Mouse (Mus musculus) heart, embryonic 12.5 days (tissue): ENCODE results near the gene Slc8a1. TPM values are rescaled to one million over a fixed set of nuclear protein-coding genes. Genes with fewer than 3 reads are reported as not detected.

ENCODE experiments used
- ATAC-seq: fragments of 200-750 bp; cut with Nextera tagmentation; 2 replicates; pipeline ENCODE4 v1.8.0; 2017; ENCODE audit warnings: moderate TSS enrichment, moderate library complexity; ENCODE audit not compliant: insufficient number of reproducible peaks, low FRiP score
- H3K27ac ChIP-seq: fragments of 300-500 bp; sonication (generic); 2 replicates; pipeline ENCODE4 v1.5.1; 2016; ENCODE audit warnings: mild to moderate bottlenecking, moderate library complexity; ENCODE audit not compliant: poor library complexity, severe bottlenecking
- H3K27me3 ChIP-seq: fragments of 300-500 bp; sonication (generic); replicated peaks from 2 replicates; pipeline ENCODE4 v1.6.1; 2016; ENCODE audit warnings: mild to moderate bottlenecking, moderate library complexity
- H3K36me3 ChIP-seq: fragments of 300-500 bp; sonication (generic); 2 replicates; pipeline ENCODE4 v1.6.1; 2016; ENCODE audit warnings: mild to moderate bottlenecking, moderate library complexity
- H3K4me1 ChIP-seq: fragments of 300-500 bp; sonication (generic); replicated peaks from 2 replicates; pipeline ENCODE4 v1.6.1; 2016; ENCODE audit warnings: mild to moderate bottlenecking
- H3K4me2 ChIP-seq: fragments of 300-500 bp; sonication (generic); 2 replicates; pipeline ENCODE4 v1.6.1; 2016; ENCODE audit warnings: mild to moderate bottlenecking, moderate library complexity
- H3K4me3 ChIP-seq: fragments of 300-500 bp; sonication (generic); 2 replicates; pipeline ENCODE4 v1.5.1; 2016; ENCODE audit warnings: mild to moderate bottlenecking
- H3K9ac ChIP-seq: fragments of 300-500 bp; sonication (generic); 2 replicates; pipeline ENCODE4 v1.6.1; 2016; ENCODE audit warnings: mild to moderate bottlenecking, moderate library complexity
- H3K9me3 ChIP-seq: fragments of 300-500 bp; sonication (generic); replicated peaks from 2 replicates; pipeline ENCODE4 v1.6.1; 2016; ENCODE audit warnings: mild to moderate bottlenecking, moderate library complexity
- WGBS: fragments of 180-500 bp; shearing (Covaris S2); methylation state at CpG from one replicate; pipeline ENCODE4 v1.1.7; 2016; 5-methylcytosine and 5-hydroxymethylcytosine counted together
- polyA plus RNA-seq: library from polyadenylated mRNA; unstranded; fragments of >200 nt; fragmentation: Nextera tagmentation; extraction: Ambion mirVana; gene quantifications from 2 replicates; pipeline ENCODE4 v1.2.1, GENCODE M21; 2016

Gene Slc8a1
- polyA plus RNA-seq, 1 experiment from 2014 or later: 100 TPM

DNA sequence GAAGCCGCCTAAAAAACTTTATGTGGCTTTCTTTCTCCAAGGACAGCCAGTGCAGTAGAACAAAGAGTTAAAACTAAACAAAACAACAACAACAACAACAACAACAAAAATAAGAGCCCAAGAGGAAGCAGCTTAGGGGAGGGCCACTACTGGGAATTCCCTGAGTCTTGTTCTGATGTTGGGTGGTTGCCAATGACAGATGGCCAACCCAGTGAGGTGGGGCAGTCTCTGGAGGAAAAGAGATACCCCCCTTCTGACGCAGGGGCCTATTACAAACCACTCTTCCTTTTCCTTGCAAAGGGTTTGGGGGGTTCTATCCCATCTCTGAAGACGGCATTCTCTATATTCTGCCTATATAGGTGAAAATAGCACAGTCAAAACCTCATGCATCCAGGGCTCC lies 347.4 kb downstream of the Slc8a1 start:
- H3K9me3 ChIP-seq: no peaks in the 10 kb centered on the region
- no peak overlapping the region for H3K27ac ChIP-seq
- no peak for ATAC-seq
- no peak overlapping the region for H3K9ac ChIP-seq
- H3K4me3 ChIP-seq: no peak overlapping the region
- H3K36me3 ChIP-seq: peaks cover 40% of the 10 kb centered on the region
- H3K4me1 ChIP-seq: peaks cover 12% of the 10 kb centered on the region
- no peak overlapping the region for H3K4me2 ChIP-seq
- 83% methylated on average over 3 of the region's 3 CpGs for WGBS
- H3K27me3 ChIP-seq: no peaks in the 10 kb centered on the region

DNA sequence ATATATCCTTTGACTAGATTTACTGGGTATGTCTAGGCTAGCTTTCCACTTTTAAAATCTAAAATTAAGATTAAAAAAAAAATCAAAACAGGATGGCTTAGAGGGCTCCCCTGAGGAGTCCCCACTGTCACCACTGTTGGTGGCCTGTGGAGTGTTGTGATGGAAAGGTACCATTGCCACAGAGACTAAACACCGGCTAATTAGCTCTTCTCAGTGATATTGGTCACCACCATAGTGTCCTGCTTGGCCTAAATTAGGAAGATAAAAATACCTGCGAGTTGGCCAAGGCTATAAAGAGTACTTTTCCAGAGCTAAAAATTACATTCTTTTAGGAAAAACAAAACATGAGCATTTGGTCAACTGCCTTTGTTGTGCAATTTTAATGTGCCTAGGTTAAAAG lies 352.1 kb downstream of the Slc8a1 start:
- Histone ChIP-seq H3K4me1 (peaks cover 7% of the 10 kb centered on the region), H3K4me2 (no peak overlapping the region), H3K27me3 (no peaks in the 10 kb centered on the region), H3K27ac (no peak overlapping the region), H3K9me3 (no peaks in the 10 kb centered on the region), H3K36me3 (peaks cover 45% of the 10 kb centered on the region), H3K9ac (no peak overlapping the region), H3K4me3 (no peak overlapping the region)
- ATAC-seq: no peak
- WGBS: 73% methylated on average over 2 of the region's 2 CpGs

- Histone ChIP-seq H3K27me3 (no peaks in the 10 kb centered on the region), H3K36me3 (peaks cover 42% of the 10 kb centered on the region), H3K9me3 (no peaks in the 10 kb centered on the region), H3K27ac (no peak overlapping the region), H3K4me2 (no peak overlapping the region), H3K9ac (no peak overlapping the region), H3K4me1 (peaks cover 7% of the 10 kb centered on the region), H3K4me3 (no peak overlapping the region)
- no peak for ATAC-seq
- WGBS: 74% methylated on average over 5 of the region's 5 CpGs
These were observed 352.7 kb downstream of the Slc8a1 start for GRCm38 (mm10) chr17:81385476-81385875.

DNA sequence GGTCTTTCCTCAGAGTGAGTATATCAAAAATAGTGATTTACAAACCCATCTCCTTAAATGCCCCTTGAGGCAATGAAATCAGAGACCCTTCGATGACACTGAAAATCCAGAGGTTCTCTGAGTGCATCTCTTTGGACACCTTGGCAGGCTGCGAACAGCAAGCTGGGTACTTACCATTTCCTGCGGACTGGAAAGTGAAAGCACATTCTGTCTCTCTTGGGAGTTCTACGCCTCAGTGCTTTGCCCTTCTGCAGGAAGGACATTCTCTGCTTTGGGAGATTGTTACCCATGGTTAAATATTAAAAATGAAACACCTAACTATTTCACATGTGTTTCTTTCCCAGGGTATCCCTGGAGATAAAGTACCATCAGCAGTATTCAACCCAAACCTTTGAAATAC lies 354.7 kb downstream of the Slc8a1 start:
- Histone ChIP-seq H3K4me1 (no peaks in the 10 kb centered on the region), H3K27me3 (no peaks in the 10 kb centered on the region), H3K36me3 (peaks cover 31% of the 10 kb centered on the region), H3K27ac (no peak overlapping the region), H3K4me2 (no peak overlapping the region), H3K9me3 (no peaks in the 10 kb centered on the region), H3K4me3 (no peak overlapping the region), H3K9ac (no peak overlapping the region)
- no peak for ATAC-seq
- 84% methylated on average over 4 of the region's 4 CpGs for WGBS

DNA sequence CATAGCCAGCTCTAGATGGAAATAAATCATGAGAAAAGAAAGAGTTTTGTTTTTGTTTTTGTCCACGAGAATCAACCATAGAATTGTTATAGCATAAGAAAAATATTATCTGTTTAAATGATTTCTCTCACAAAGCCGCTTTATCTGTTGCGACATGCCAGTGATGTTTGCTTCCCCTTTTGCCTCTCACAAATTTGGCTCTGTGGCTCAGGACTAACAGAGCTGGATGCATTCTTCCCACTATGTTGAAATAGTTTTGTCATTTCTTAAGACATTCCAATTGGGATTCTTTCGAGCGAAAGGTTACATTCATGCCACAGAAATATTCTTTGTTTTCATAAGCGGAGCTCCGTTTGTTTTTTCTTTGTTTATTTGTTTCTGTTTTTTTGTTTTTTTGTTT lies 359.7 kb downstream of the Slc8a1 start:
- ATAC-seq: no peak
- H3K4me3 ChIP-seq: no peak overlapping the region
- H3K36me3 ChIP-seq: 0 out of 2 replicates have a peak, but pooled peaks cover 7% of the 10 kb centered on the region
- 82% methylated on average over 7 of the region's 7 CpGs for WGBS
- H3K4me1 ChIP-seq: no peaks in the 10 kb centered on the region
- no peak overlapping the region for H3K27ac ChIP-seq
- H3K4me2 ChIP-seq: no peak overlapping the region
- H3K9ac ChIP-seq: no peak overlapping the region
- no peaks in the 10 kb centered on the region for H3K27me3 ChIP-seq
- H3K9me3 ChIP-seq: no peaks in the 10 kb centered on the region

GRCm38 (mm10) chr17:81377757-81378299 lies 360.3 kb downstream of the Slc8a1 start:
- no peaks in the 10 kb centered on the region for H3K4me1 ChIP-seq
- H3K27me3 ChIP-seq: no peaks in the 10 kb centered on the region
- no peak overlapping the region for H3K9ac ChIP-seq
- 0 out of 2 replicates have a peak, but pooled peaks cover 4% of the 10 kb centered on the region for H3K36me3 ChIP-seq
- no peak overlapping the region for H3K4me3 ChIP-seq
- 50% methylated on average over 5 of the region's 5 CpGs for WGBS
- ATAC-seq: no peak
- H3K9me3 ChIP-seq: no peaks in the 10 kb centered on the region
- H3K27ac ChIP-seq: no peak overlapping the region
- no peak overlapping the region for H3K4me2 ChIP-seq

- H3K27me3 ChIP-seq: no peaks in the 10 kb centered on the region
- no peak overlapping the region for H3K27ac ChIP-seq
- WGBS: 63% methylated on average over 1 of the region's 1 CpGs
- 0 out of 2 replicates have a peak, but pooled peaks cover 4% of the 10 kb centered on the region for H3K36me3 ChIP-seq
- H3K9me3 ChIP-seq: no peaks in the 10 kb centered on the region
- no peak for ATAC-seq
- H3K4me3 ChIP-seq: no peak overlapping the region
- H3K4me1 ChIP-seq: no peaks in the 10 kb centered on the region; the same call in 1 of the 2 replicates
- H3K4me2 ChIP-seq: no peak overlapping the region
- no peak overlapping the region for H3K9ac ChIP-seq
These were observed 361.0 kb downstream of the Slc8a1 start for GRCm38 (mm10) chr17:81377195-81377594.

DNA sequence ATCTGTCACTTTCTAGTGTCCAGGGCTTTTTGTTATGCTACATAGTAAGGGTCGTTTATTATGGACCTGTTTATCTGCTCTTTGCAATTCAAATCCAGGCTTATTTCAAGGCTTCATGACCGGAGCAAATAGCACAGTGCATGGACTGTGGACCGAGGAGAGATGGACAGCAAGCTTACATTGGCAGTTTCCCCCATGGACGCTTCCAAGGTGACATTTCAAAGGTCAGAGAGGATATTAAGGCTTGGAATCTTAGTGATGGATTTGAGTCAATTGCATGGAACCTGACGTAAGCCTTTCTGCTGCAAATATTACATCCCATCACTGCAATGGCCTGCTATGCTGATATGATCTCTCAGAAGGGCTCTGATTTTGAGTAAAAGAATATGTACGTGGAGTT lies 362.3 kb downstream of the Slc8a1 start:
- H3K4me1 ChIP-seq: no peaks in the 10 kb centered on the region; the same call in 1 of the 2 replicates
- no peaks in the 10 kb centered on the region for H3K9me3 ChIP-seq
- H3K4me2 ChIP-seq: no peak overlapping the region
- no peak overlapping the region for H3K9ac ChIP-seq
- 0 out of 2 replicates have a peak, but pooled peaks cover 4% of the 10 kb centered on the region for H3K36me3 ChIP-seq
- no peak overlapping the region for H3K4me3 ChIP-seq
- H3K27ac ChIP-seq: peak overlapping the region; percentile 7; the same call in 1 of the 2 replicates
- ATAC-seq: no peak
- 78% methylated on average over 6 of the region's 6 CpGs for WGBS
- no peaks in the 10 kb centered on the region for H3K27me3 ChIP-seq

- no peaks in the 10 kb centered on the region for H3K9me3 ChIP-seq
- no peaks in the 10 kb centered on the region for H3K36me3 ChIP-seq
- 79% methylated on average over 2 of the region's 2 CpGs for WGBS
- H3K27me3 ChIP-seq: no peaks in the 10 kb centered on the region
- no peak for ATAC-seq
- no peak overlapping the region for H3K4me3 ChIP-seq
- no peak overlapping the region for H3K4me2 ChIP-seq
- H3K27ac ChIP-seq: no peak overlapping the region
- H3K9ac ChIP-seq: no peak overlapping the region
- H3K4me1 ChIP-seq: no peaks in the 10 kb centered on the region; the same call in 1 of the 2 replicates
These were observed 369.1 kb downstream of the Slc8a1 start for GRCm38 (mm10) chr17:81369036-81369435.

DNA sequence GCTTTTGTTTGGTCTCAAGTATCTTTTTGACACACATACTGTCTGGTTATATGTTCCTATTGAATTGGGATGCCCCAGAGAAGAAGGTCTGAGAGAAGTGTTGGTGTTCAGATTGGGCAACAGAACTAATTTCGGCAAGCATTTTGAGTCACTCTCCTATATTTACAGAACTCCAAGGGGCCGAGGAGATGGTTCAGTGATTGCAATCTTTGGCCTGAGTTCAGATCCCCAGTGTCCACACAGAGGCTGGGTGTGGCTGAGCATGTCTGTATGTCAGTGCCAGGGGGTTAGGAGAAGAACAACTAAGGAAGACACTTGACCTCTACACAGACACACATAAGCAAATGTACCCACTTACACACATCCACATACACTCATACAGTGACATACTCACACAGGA lies 369.7 kb downstream of the Slc8a1 start:
- Histone ChIP-seq H3K4me1 (no peaks in the 10 kb centered on the region; the same call in 1 of the 2 replicates), H3K9ac (no peak overlapping the region), H3K27ac (no peak overlapping the region), H3K27me3 (no peaks in the 10 kb centered on the region), H3K4me3 (no peak overlapping the region), H3K9me3 (no peaks in the 10 kb centered on the region), H3K36me3 (no peaks in the 10 kb centered on the region), H3K4me2 (no peak overlapping the region)
- WGBS: 69% methylated on average over 2 of the region's 2 CpGs
- ATAC-seq: no peak

- Histone ChIP-seq H3K27ac (no peak overlapping the region), H3K4me1 (no peaks in the 10 kb centered on the region), H3K4me2 (no peak overlapping the region), H3K36me3 (no peaks in the 10 kb centered on the region), H3K27me3 (no peaks in the 10 kb centered on the region), H3K9ac (no peak overlapping the region), H3K9me3 (no peaks in the 10 kb centered on the region), H3K4me3 (no peak overlapping the region)
- WGBS: 92% methylated on average over 2 of the region's 2 CpGs
- ATAC-seq: no peak
These were observed 374.8 kb downstream of the Slc8a1 start for GRCm38 (mm10) chr17:81363368-81363767.

DNA sequence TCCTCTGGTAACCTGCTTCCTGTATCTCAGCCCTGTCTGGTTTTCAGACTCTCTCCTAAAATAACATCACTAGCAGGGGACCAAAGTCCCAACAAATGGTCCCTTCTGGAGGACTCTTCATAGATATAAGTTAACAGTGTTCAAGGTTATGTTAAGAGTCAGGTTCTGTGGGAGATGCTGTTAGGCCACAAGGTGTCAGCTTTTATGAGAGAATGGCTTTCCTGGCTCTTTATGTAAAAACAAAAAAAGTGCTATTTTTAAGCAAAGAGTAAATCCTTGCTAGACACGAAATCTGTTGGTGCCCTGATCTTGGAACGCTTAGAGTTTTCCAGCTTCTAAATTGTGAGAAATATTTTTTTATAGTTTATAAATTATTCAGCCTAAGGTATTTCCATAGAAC lies 377.6 kb downstream of the Slc8a1 start:
- Histone ChIP-seq H3K4me1 (no peaks in the 10 kb centered on the region), H3K4me2 (no peak overlapping the region), H3K4me3 (no peak overlapping the region), H3K9ac (no peak overlapping the region), H3K36me3 (no peaks in the 10 kb centered on the region), H3K27ac (no peak overlapping the region), H3K9me3 (peaks cover 2% of the 10 kb centered on the region), H3K27me3 (no peaks in the 10 kb centered on the region)
- no peak for ATAC-seq
- WGBS: 81% methylated on average over 2 of the region's 2 CpGs
